Mouse (Mus musculus) limb, embryonic 11.5 days (tissue): ENCODE measurements around the gene Scrg1. TPM values are rescaled to one million over a fixed set of nuclear protein-coding genes. Genes with fewer than 3 reads are reported as not detected.
A peak's percentile ranks its signal among the peaks of the same experiment; 100 is the strongest.

Experiments
- ATAC-seq: fragments of 200-750 bp; cut with Nextera tagmentation; 2 replicates; pipeline ENCODE4 v1.8.0; 2017; ENCODE audit warnings: low read depth; ENCODE audit not compliant: insufficient number of reproducible peaks, low FRiP score, low TSS enrichment
- DNase-seq: peaks from one replicate; pipeline ENCODE4 v3.0.0-alpha.2; 2015; ENCODE audit warnings: low spot score
- H3K27ac ChIP-seq: fragments of 300-500 bp; sonication (generic); replicated peaks from 2 replicates; pipeline ENCODE4 v1.5.1; 2014; ENCODE audit warnings: low read depth, mild to moderate bottlenecking, low read length
- H3K27me3 ChIP-seq: fragments of 300-500 bp; sonication (generic); 2 replicates; pipeline ENCODE4 v1.6.1; 2014; ENCODE audit warnings: mild to moderate bottlenecking, low read length, mixed read lengths; ENCODE audit not compliant: control insufficient read depth, insufficient read depth
- H3K36me3 ChIP-seq: fragments of 300-500 bp; sonication (generic); 2 replicates; pipeline ENCODE4 v1.6.1; 2014; ENCODE audit warnings: mild to moderate bottlenecking, low read length, moderate library complexity, mixed read lengths; ENCODE audit not compliant: control insufficient read depth, insufficient read depth
- H3K4me1 ChIP-seq: fragments of 300-500 bp; sonication (generic); 2 replicates; pipeline ENCODE4 v1.6.1; 2014; ENCODE audit warnings: low read length, mixed read lengths; ENCODE audit not compliant: control insufficient read depth, insufficient read depth
- H3K4me2 ChIP-seq: fragments of 300-500 bp; sonication (generic); 2 replicates; pipeline ENCODE4 v1.6.1; 2014; ENCODE audit warnings: low read depth, mild to moderate bottlenecking, moderate library complexity; ENCODE audit not compliant: severe bottlenecking
- H3K4me3 ChIP-seq: fragments of 300-500 bp; sonication (generic); 2 replicates; pipeline ENCODE4 v1.5.1; 2014; ENCODE audit warnings: low read depth, low read length
- H3K9ac ChIP-seq: fragments of 300-500 bp; sonication (generic); 2 replicates; pipeline ENCODE4 v1.6.1; 2014; ENCODE audit warnings: mild to moderate bottlenecking, low read length
- H3K9me3 ChIP-seq: fragments of 300-500 bp; sonication (generic); 2 replicates; pipeline ENCODE4 v1.6.1; 2016; ENCODE audit warnings: low read length; ENCODE audit not compliant: control insufficient read depth
- WGBS: fragments of 180-500 bp; shearing (Covaris S2); extraction: QIAGEN DNeasy Blood & Tissue Kit; methylation state at CpG from one replicate; pipeline ENCODE4 v1.1.7; 2014; 5-methylcytosine and 5-hydroxymethylcytosine counted together
- polyA plus RNA-seq: library from polyadenylated mRNA; unstranded; fragments of >200 nt; fragmentation: Nextera tagmentation; extraction: Ambion mirVana; gene quantifications from 2 replicates; pipeline ENCODE4 v1.2.1, GENCODE M21; 2014

Gene Scrg1
- 1.1 and 1.4 TPM in 2 replicates for polyA plus RNA-seq

DNA sequence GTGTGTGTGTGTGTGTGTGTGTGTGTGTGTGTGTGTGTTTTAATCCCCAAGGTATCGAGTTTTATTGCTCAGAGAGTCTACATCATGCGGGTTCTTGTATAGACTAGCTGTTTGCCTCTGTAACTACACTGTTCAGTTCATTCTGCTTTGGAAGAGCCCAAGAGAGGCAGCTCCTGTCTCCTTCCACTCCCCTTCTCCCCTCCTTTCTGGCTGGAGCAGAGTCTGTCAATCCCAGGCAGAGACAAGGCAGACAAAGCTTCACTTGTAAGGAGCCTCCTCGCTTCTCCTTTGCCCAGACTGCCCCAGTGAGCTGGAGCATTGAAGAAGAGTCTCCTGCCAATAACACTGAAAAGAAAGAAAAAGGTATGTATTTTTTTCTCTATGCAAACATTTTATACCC is at the start of gene Scrg1:
TSS of gene Scrg1 (plus strand) at position 159 of the 400 bp plus-strand sequence.
- H3K27me3 ChIP-seq = no peaks in the 10 kb centered on the region
- no peaks in the 10 kb centered on the region for H3K36me3 ChIP-seq
- no peak for ATAC-seq
- H3K27ac ChIP-seq = no peak within 1 kb of the TSS
- H3K4me3 ChIP-seq = no peak within 1 kb of the TSS
- H3K9me3 ChIP-seq = no peaks in the 10 kb centered on the region
- no peaks in the 10 kb centered on the region for H3K4me1 ChIP-seq
- DNase-seq = no peak
- 84% methylated on average over 3 of the region's 3 CpGs for WGBS
- H3K9ac ChIP-seq = no peak within 1 kb of the TSS
- H3K4me2 ChIP-seq = no peak within 1 kb of the TSS

- Histone ChIP-seq H3K9ac (no peak overlapping the region), H3K36me3 (no peaks in the 10 kb centered on the region), H3K9me3 (no peaks in the 10 kb centered on the region), H3K4me1 (peaks cover 19% of the 10 kb centered on the region), H3K27me3 (peaks cover 5% of the 10 kb centered on the region), H3K4me3 (no peak overlapping the region), H3K27ac (no peak overlapping the region), H3K4me2 (no peak overlapping the region)
- no peak for ATAC-seq
- no peak for DNase-seq
- WGBS = 76% methylated on average over 4 of the region's 4 CpGs
Measured at GRCm38 (mm10) chr8:57406366-57406765, 49.4 kb upstream of the Scrg1 start.

DNA sequence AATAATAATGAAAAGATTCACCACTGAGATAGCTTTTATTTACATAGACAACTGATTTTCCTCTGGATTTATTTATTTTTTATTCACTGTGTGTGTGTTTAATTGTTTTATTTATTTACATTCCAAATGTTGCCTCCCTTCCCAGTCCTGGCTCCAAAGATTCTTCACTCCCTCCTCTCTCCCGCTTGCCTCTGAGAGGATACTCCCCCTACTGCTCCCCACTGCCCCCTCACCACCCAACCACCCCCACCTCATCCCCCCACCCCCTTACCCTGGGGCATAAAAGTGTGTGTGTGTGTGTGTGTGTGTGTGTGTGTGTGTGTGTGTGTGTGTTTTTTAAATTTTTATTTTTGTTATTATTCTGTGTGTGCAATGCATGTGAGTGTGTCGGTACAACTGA is 46.4 kb upstream of the Scrg1 start:
- Histone ChIP-seq H3K9ac (no peak overlapping the region), H3K9me3 (no peaks in the 10 kb centered on the region), H3K4me3 (no peak overlapping the region), H3K36me3 (no peaks in the 10 kb centered on the region), H3K4me2 (no peak overlapping the region), H3K27ac (no peak overlapping the region), H3K4me1 (peaks cover 13% of the 10 kb centered on the region), H3K27me3 (peaks cover 5% of the 10 kb centered on the region)
- 62% methylated on average over 2 of the region's 2 CpGs for WGBS
- DNase-seq = no peak
- ATAC-seq = no peak

GRCm38 (mm10) chr8:57409779-57410472 is 45.8 kb upstream of the Scrg1 start:
- H3K4me1 ChIP-seq = peaks cover 11% of the 10 kb centered on the region
- H3K4me2 ChIP-seq = peak overlapping the region; percentile 47
- 30% methylated on average over 15 of the region's 15 CpGs for WGBS
- ATAC-seq (no peak), DNase-seq (no peak)
- H3K4me3 ChIP-seq = peak overlapping the region; percentile 8; the same call in 1 of the 2 replicates
- H3K36me3 ChIP-seq = no peaks in the 10 kb centered on the region
- no peaks in the 10 kb centered on the region for H3K9me3 ChIP-seq
- H3K27me3 ChIP-seq = peaks cover 5% of the 10 kb centered on the region
- no peak overlapping the region for H3K27ac ChIP-seq
- H3K9ac ChIP-seq = peak overlapping the region; percentile 14; the same call in 1 of the 2 replicates

DNA sequence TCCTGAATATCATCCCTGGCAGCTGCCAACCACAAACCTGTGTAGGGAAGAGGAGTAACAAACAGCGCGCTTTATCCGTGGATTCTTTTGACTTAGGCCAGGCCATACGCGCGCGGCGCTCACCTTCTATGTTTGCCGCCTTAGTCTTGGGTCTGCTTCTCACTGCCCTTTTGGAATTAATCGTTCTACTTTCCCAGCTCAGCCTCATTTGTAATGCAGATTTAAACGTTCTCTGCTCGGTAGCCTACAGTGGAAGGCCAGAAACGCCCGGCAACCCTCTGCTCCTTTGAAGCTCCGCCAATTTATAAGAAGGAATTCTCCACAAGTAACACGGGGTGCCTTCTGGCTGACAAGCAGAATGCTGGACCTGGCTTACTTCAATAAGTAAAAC is 45.3 kb upstream of the Scrg1 start:
- peaks cover 5% of the 10 kb centered on the region for H3K27me3 ChIP-seq
- H3K4me1 ChIP-seq = peaks cover 6% of the 10 kb centered on the region
- no peaks in the 10 kb centered on the region for H3K9me3 ChIP-seq
- peak overlapping the region; percentile 14; the same call in 1 of the 2 replicates for H3K9ac ChIP-seq
- WGBS = 2% methylated on average over 16 of the region's 16 CpGs
- no peak for ATAC-seq
- peak; percentile 52 for DNase-seq
- peak overlapping the region; percentile 47 for H3K4me2 ChIP-seq
- no peak overlapping the region for H3K27ac ChIP-seq
- peak overlapping the region; percentile 8; the same call in 1 of the 2 replicates for H3K4me3 ChIP-seq
- no peaks in the 10 kb centered on the region for H3K36me3 ChIP-seq

DNA sequence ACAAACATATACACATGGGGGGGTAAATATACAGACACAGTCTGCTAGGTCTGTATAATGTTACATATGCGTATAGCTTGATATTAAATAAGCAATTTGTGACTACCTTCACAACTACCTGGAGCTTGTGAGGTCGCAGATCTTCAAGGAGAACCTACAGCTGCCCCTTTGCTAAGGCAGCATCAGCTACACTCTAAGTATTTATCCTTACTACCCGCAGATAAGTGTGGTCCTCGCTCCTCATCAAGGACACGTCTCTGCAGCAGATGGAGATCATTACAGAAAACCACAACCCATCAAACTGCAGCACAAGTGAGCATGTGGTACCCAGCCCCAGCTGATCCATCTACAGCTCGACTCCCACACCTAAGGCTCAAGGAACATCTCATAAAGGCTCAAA is 44.4 kb upstream of the Scrg1 start:
- DNase-seq (no peak), ATAC-seq (no peak)
- H3K27ac ChIP-seq = no peak overlapping the region
- H3K4me2 ChIP-seq = no peak overlapping the region
- H3K9me3 ChIP-seq = no peaks in the 10 kb centered on the region
- peaks cover 5% of the 10 kb centered on the region for H3K27me3 ChIP-seq
- peaks cover 6% of the 10 kb centered on the region; the same call in 1 of the 2 replicates for H3K4me1 ChIP-seq
- no peak overlapping the region for H3K4me3 ChIP-seq
- H3K9ac ChIP-seq = no peak overlapping the region
- 55% methylated on average over 6 of the region's 6 CpGs for WGBS
- H3K36me3 ChIP-seq = no peaks in the 10 kb centered on the region

GRCm38 (mm10) chr8:57416827-57417226 is 38.9 kb upstream of the Scrg1 start:
- Histone ChIP-seq H3K9ac (no peak overlapping the region), H3K4me1 (no peaks in the 10 kb centered on the region), H3K27ac (no peak overlapping the region), H3K4me2 (no peak overlapping the region), H3K9me3 (no peaks in the 10 kb centered on the region), H3K27me3 (no peaks in the 10 kb centered on the region), H3K4me3 (no peak overlapping the region), H3K36me3 (no peaks in the 10 kb centered on the region)
- ATAC-seq (no peak), DNase-seq (no peak)
- WGBS = 94% methylated on average over 5 of the region's 5 CpGs

GRCm38 (mm10) chr8:57426074-57426473 is 29.6 kb upstream of the Scrg1 start:
- H3K4me1 ChIP-seq = no peaks in the 10 kb centered on the region
- no peaks in the 10 kb centered on the region for H3K36me3 ChIP-seq
- H3K4me2 ChIP-seq = no peak overlapping the region
- 16% methylated on average over 3 of the region's 3 CpGs for WGBS
- H3K27ac ChIP-seq = no peak overlapping the region
- no peaks in the 10 kb centered on the region for H3K27me3 ChIP-seq
- no peak overlapping the region for H3K9ac ChIP-seq
- H3K9me3 ChIP-seq = no peaks in the 10 kb centered on the region
- no peak for DNase-seq
- no peak for ATAC-seq
- H3K4me3 ChIP-seq = no peak overlapping the region
